Mouse (Mus musculus) right cerebral cortex, adult 18-20 months (tissue): ENCODE results near the gene Lin28a.

Experiments used
- DNase-seq: peaks from one replicate; pipeline ENCODE4 v3.0.0; 2022; ENCODE audit warnings: mixed read lengths

Lin28a gene

DNA sequence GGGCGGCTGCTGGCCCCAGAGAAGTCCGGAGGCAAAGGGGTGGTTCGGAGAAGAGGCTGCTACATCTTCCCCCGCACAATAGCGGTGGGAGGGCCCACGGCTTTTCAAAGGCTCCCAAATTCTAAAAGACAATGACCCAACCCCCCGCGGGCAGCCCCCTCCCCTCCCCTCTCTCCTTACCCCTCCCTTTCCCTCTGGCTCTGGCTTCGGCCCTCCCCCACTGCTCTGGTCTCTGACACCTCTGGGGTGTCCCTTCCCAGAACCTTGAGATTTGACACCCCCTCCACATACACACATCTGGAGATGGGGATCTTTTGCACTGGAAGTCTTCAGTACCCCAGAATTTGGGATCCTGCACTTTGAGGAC is at the start of gene Lin28a:
Lin28a (minus strand) TSS at position 63 of the 367 bp plus-strand sequence.
- no peak for DNase-seq

DNA sequence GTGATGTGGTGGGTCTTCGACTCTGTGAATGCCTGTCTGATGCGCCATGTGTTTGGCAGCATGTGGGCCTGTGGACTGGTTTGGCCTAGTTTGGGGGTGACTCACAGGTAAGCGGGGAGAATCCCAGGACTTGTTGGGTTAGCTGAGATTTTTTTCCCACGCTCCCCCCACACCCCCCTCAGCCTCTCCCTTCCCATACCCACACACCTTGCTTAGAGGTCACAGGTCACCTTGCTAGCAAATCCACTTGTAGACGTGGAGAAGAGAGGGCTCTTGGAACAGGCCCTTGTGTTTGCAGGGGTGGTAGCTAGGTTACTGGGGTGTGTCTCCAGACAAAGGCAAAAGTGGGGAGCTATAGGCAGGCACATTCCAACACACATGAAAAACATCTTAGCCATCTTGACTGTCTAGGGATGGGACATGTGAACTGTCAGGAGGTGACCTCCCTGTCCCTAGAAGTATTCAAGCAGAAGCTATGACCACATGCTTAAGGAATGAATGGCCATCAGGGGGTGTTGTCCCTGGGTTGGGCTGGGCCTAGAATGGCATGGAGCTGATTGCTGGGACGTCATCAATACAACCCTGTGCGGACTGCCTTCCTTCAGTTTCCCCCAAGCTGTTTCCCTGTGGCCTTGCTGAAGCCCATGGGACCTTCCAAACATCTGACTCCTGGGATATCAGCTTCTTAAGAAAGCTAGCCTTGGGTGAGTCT is 49.3 kb upstream of the Lin28a start:
- DNase-seq: no peak

GRCm38 (mm10) chr4:134067383-134067782 is 48.7 kb upstream of the Lin28a start:
- DNase-seq: no peak

GRCm38 (mm10) chr4:134065431-134066004 is 46.9 kb upstream of the Lin28a start:
- no peak for DNase-seq

DNA sequence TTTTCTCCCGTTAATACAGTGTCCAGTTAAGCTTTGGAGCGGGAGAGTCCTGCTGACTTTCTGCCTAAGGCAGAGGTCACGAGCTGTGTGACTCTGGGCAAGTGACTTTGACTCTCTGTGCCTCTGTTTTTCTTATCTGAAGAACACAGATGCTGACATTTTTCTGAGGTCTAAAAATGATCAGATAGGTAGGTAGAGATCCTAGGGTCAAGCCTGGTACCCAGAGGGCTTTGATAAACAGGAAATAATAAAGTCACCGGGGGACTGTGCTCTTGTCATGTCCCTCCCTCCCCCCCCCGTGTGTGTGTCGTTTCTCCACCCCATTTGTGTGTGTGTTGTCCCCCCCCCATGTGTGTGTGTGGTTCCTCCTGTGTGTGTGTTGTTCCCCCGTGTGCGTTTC is 43.9 kb upstream of the Lin28a start:
- DNase-seq: no peak

DNA sequence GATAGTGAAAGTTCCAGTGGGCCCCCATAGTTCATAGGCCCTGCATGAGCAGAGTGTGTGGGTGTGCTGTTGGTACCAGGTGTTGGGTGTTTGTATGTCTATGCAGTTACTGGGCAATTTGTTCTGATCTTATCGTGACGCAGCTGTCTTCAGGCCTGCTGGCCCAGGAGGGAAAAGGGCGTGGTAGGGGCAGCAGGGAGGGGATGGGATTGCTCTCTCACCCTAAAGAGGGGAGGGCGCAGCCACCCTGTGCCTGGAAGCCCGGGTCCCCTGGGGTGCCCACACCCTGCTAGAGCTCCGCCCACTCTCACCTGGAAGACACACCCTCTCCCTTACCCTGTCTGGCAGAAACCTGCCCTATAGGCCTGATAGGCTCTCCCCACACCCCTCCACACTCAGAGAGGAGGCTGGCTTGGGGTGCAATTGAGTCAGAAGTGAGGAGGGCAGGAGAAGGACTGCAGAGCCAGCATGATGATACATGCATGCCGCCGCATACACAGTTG is 43.4 kb upstream of the Lin28a start:
- no peak for DNase-seq

- peak; percentile 7 for DNase-seq
These were observed 42.7 kb upstream of the Lin28a start for GRCm38 (mm10) chr4:134061166-134061830.

DNA sequence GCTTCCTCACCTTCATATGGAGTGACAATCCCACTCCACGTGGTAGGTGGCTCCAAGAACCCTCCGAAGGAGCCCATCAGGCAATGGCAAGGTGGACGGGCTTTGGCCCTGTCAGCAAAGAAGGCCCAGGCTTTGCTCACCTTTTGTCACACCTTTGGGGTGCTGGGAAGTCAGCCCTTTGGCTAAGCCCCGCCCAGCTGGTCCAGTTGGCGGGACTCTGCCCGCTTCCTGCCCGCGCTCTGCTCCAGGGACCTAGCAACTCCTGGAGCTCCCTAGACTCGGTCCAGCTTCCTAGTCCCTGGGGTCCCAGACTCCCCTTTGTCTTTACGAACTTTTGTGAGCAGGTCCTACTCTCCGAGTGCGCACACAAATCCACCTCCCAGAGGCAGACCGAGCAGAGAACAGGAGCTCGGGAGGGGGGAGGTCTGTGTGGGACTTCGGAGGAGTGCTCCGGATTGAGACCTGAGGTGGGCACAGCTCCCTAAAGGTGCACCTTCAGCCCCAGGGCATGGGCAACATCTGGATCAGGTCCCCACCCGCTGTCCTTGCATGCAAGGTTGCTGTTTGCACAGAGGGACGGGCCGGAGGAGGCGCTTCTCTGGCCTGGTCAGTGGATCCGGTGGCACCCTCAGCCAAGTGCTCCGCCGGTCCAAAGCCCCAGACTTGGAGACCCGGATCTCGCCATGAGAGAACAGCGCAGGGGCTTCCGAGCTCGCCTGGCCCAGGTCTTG is 41.7 kb upstream of the Lin28a start, which contains the start of gene Crybg2:
Crybg2 (plus strand) TSS at position 681 of the 731 bp plus-strand sequence.
- DNase-seq: no peak

DNA sequence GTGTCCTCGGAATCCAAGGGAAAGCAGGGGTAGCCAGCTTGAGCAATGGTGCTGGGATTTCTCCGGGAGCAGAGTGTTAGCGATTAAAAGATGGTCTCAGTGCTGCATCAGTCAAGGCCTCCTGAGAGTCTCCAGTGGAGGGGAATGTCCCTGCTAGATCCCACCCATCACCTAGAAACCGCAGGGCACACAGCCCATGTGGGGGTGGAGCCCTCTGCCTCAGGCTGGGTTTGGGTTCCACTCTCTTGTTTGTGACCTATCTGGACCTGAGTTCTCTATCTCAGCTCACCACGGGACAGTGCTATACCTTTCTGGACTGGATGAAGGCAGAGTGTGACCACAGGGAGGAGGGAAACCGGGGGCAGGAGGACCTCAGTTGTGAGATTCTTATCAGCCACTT is 40.3 kb upstream of the Lin28a start:
- no peak for DNase-seq

DNA sequence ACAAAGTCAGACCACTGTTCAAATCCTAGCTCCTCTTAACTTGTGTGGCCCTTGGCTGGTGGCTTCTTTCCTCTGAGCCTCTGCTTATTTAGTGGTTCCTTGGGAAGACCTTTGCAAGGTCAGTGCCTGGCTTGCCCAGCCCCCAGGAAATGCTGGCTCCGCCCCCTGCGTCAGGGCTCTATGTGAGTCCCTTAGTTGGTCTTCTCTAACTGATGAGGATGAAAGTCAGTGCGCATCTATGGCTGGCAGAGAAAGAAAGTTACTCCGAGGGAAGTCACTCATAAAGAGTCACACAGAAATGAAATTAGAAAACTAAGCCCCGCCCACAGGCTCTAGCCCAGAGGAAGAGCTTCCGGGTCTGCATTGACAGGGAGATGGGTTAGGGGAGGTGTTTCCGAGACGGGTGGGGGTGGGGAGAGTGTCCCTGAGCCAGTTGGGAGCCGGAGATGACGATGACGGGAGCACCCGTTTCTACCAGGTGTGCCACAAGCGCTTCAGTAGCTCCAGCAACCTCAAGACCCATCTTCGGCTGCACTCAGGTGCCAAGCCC is 39.6 kb upstream of the Lin28a start:
- DNase-seq: no peak

- no peak for DNase-seq
These were observed 34.9 kb upstream of the Lin28a start, which contains the start of gene Zfp683 for GRCm38 (mm10) chr4:134053538-134053937. Gene Zfp683, plus strand, starts transcription at chr4:134053838.

DNA sequence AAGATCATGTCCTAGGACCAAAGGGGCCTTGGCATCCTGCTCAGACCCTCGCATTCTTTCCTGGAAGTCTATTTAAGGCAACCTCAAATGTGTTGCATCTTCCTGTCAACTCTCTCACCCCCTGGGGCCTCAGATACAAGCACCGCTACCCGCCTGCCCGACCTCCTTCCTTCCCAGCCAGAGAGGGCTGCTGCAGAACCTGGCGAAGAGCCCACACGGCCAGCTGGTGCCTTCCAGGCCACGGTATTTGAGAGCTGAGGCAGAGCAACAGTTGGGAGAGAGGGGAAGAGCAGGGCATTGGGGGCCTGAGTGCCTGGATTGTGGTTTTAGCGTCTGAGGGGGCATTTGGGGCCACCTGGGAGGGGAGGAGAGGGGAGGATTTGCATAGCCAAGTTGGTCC is 33.9 kb upstream of the Lin28a start:
- peak; percentile 23 for DNase-seq

GRCm38 (mm10) chr4:134051912-134052311 is 33.3 kb upstream of the Lin28a start:
- DNase-seq: no peak

GRCm38 (mm10) chr4:134047648-134048047 is 29.0 kb upstream of the Lin28a start:
- no peak for DNase-seq

DNA sequence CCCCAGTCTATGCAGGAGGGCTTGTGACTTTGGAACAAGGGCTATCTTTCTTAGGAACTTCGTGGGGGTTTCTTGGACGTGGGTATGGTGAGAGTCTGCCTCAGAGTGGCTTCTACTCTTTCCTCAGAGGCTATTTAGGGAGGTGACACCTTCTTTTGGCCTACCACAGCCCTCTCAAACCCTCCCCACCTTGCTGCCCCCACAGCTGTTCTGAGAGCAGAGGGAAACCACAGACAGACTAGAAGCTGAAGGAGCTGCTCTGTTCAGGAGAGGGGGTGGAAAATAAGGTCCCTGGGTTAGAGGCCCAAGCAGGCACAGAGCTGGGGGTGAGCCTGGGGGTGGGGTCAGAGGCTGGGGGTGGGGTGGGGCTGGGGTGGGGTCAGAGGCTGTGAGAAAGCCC is 24.4 kb upstream of the Lin28a start:
- no peak for DNase-seq

DNA sequence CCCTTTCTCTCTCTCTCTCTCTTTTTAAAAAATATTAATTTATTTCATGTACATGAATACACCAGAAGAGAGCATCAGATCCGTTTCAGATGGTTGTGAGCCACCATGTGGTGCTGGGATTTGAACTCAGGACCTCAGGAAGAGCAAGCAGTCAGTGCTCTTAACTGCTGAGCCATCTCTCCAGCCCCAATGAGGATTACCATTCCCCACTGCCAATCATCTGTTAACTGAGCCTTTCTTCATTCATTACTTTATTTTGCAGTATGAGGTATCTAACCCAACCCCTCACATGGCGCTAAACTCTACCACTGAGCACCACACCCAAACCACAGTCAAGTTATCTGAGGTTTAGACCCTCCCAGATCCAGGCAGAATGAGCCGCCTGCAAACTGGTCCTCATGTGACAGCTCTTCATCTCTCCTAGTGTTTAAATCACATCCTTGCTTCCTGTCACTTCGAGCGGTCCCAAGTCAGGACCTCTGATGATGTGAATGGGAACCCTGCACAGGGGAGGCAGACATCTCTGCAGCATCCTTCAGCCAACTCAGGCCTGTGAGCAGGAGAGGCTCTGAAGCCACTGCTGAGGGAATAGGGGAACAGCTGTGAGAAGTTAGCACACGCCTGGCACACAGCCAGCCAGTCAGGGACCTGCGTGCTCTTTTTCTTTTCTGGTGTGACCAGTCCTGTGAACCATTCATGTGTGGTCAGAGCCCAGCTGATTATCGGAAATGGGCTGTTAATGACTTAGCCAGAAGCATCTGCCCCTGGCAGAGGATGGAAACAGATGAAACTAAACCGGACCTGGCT is 22.9 kb upstream of the Lin28a start:
- DNase-seq: no peak

DNA sequence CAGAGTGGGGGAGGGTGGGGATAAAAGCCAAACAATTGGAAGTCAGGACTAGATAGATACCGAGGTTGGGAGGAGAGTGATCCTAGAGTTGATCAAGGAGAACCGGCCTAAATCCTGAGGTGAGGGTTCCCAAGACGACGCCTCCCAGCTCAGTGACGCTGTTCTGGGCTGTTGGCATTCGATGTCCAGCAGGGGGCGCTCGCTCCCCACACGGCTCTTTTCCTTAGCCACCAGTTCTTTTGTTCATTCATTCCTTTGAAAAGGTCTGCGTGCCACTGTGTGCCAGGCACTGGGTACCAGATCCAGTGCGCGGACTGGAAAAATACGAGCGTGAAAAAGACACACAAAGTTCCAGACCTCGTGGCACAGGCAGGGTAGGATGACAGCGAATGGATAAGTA is 17.3 kb upstream of the Lin28a start:
- DNase-seq: peak; percentile 85

- DNase-seq: no peak
These were observed 7.2 kb upstream of the Lin28a start for GRCm38 (mm10) chr4:134025802-134026201.

GRCm38 (mm10) chr4:134020621-134021020 is 2.0 kb upstream of the Lin28a start:
- no peak for DNase-seq

- no peak for DNase-seq
These were observed 1.2 kb upstream of the Lin28a start for GRCm38 (mm10) chr4:134019641-134020351.

GRCm38 (mm10) chr4:134019210-134019609 is 569 bp upstream of the Lin28a start:
- DNase-seq: no peak
